Mouse (Mus musculus): ENCODE data around the gene Gm16440. TPM values are rescaled to one million over a fixed set of nuclear protein-coding genes. Genes with fewer than 3 reads are reported as not detected.

Gm16440 gene
- not detected in 2 replicates for polyA plus RNA-seq (2015; fragmentation: Nextera tagmentation; extraction: Ambion mirVana)

GRCm38 (mm10) chr14:6390219-6390618, at the start of gene Gm16440:
Gene Gm16440, minus strand, starts transcription at chr14:6390319.

GRCm38 (mm10) chr14:6412382-6412781, 22.3 kb upstream of the Gm16440 start, which contains the start of gene Gm3591:
Gene Gm3591, minus strand, starts transcription at chr14:6412482.

GRCm38 (mm10) chr14:6343578-6343977, 46.5 kb downstream of the Gm16440 start, which contains the start of gene Gm3618:
Gene Gm3618, minus strand, starts transcription at chr14:6343678.

Other genes with a start within 250 kb of the Gm16440 start
- gene Gm21560, start 171.0 kb downstream of the Gm16440 start, polyA plus RNA-seq (2015; fragmentation: Nextera tagmentation; extraction: Ambion mirVana): not detected in 2 replicates
- 0.17 and 0.35 TPM in 2 replicates for gene Gm3411, start 103.1 kb downstream of the Gm16440 start, polyA plus RNA-seq (2015; fragmentation: Nextera tagmentation; extraction: Ambion mirVana)
- not detected in 2 replicates for gene Gm21103, start 85.5 kb downstream of the Gm16440 start, polyA plus RNA-seq (2015; fragmentation: Nextera tagmentation; extraction: Ambion mirVana)
- not detected in 2 replicates for gene Gm3618, start 46.6 kb downstream of the Gm16440 start, polyA plus RNA-seq (2015; fragmentation: Nextera tagmentation; extraction: Ambion mirVana)
- 0.65 TPM in 1 of 2 replicates, not detected in the other for gene Gm3591, start 22.2 kb upstream of the Gm16440 start, polyA plus RNA-seq (2015; fragmentation: Nextera tagmentation; extraction: Ambion mirVana)
- not detected in 2 replicates for gene Gm3594, start 54.3 kb upstream of the Gm16440 start, polyA plus RNA-seq (2015; fragmentation: Nextera tagmentation; extraction: Ambion mirVana)
- gene Gm8356, start 147.0 kb upstream of the Gm16440 start, polyA plus RNA-seq (2015; fragmentation: Nextera tagmentation; extraction: Ambion mirVana): not detected in 2 replicates
- gene Gm3629, start 200.3 kb upstream of the Gm16440 start, polyA plus RNA-seq (2015; fragmentation: Nextera tagmentation; extraction: Ambion mirVana): not detected in 2 replicates
- gene Gm3460, start 232.1 kb upstream of the Gm16440 start, polyA plus RNA-seq (2015; fragmentation: Nextera tagmentation; extraction: Ambion mirVana): not detected in 2 replicates